Mouse (Mus musculus): Measurements from ENCODE around the gene Med25.
A peak's percentile ranks its signal among the peaks of the same experiment; 100 is the strongest.

Med25 gene

DNA sequence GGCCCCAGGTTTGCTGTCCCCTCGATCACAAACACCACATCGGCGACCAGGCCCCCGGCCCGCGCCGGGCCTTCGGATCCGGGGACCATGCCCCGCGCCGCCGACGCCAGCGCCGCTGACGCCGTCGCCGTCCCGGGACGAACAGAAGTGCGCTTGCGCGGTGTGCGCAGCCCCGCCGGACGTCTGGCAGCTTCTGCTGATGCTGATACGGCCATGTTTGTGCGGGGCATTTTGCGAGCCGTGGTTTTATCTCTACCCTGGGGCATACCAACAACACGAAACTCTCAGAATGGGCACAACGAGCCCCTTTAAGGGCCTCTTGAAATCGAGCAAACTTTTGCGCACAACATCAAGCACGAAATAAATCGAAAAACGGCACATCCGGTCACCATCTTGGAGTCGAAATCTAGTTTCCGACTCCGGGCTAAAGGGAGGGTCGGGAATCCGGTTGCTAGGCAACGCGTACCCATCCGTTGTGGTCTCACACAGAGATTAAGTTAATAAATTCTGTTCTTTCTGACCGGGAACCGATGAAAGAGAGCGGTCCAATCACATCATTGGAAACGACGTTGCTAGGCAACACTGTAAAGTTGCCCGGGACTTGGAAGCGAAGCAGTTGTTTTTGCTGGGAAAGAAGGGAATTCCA is at the start of gene Med25:
Gene Med25 (minus strand): TSS at position 437 of the 646 bp plus-strand sequence.
- DNase-seq, result peak; percentile 84 to 88

DNA sequence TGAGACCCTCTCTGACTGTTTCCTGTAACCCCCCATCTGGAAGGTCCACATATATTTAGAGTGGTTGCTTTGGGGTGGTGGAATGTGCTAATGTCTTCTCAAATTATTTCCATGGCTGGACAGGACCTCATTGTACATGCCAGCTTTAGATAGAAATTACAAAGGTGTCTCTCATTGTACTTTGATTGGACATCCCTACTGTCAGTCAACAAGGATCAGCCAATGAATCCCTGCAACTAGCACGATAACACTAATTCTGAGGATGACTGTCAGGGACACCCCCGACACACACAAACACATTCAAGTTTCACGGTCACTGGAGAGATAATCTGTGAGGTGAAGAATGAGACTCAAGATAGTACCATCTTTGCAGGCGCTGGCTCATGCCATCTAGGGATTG is 46.2 kb upstream of the Med25 start:
- DNase-seq, result no peak

DNA sequence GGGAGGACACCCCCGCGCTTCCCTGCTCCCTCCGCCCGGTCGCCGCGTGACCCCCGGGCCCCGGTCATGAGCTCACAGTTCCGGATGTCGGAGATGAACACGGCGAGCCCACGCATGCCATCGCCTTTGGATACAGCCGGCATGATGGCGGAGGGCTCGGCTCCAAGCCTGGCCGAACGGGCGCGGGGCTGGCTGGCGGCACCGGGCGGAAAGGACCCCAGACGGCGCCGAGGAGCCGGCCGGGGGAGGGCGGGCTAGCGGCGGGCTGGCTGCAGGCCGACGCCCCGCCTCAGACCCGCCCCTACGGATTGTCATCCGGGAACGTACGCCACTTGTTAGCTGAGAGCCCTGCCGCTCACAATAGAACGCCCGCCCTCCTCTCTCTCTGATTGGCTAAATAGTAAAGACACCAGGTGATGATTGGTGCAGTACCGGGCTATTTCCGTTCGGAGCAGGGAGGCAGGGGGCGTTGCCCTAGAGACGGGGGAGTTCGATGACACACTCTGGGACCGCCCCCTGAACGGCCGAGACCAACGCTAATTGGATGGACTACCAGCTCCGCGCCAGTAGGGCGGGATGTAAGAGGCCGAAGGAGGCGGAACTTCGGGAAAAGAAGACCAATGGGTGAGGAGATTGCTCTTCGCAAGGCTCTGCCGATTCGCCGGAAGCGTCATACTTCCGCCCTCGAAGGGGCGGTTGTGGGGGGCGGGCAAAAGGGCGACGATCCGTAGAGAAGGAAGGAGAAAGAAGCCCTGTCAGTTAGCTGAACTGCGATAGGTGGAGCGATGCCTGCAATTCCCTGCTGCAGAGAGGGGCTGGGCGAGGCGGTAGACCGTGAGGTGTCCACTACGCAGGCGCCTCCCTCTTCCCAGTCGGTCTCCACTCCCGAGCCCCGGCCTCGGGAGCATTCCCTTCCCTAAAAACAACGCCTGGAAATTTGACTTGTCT is 37.0 kb upstream of the Med25 start, which contains the start of gene Ap2a1:
Gene Ap2a1 (minus strand): TSS at position 293 of the 948 bp plus-strand sequence.
- peak; percentile 98 to 99 for DNase-seq

DNA sequence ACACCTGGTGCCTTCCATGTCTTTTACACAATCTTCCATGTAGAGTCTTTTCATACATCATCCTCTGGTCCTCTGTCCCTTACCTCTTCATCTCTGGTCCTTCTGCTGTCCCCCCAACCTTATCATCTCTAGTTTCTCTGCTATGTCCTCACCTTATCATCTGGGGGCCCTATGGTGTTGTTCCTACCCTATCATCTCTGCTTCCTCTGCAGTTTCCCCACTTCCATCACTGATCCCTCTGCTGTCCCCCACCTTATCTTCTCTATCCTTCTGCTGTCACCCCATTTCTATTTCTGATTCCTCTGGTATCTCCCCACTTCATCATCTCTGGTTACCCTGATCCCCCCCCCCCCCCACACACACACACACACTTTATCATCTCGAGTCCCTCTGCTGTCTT is 36.1 kb upstream of the Med25 start:
- no peak for DNase-seq

DNA sequence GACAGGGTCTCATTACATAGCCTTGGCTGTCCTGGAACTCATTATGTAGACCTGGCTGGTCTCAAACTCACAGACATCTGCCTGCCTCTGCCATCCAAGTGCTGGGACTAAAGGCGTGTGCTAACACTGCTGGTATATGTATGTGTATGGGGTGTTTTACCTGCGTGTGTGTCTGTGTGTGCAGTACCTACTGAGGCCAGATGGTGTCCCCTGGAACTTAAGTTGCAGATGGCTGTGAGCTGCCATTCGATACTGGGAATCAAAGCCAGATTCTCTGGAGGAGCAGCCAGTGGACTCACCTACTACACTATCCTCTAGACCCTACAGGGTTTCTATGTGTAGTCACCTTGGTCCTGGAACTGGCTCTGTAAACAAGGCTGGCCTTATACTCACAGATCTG is 33.0 kb upstream of the Med25 start:
- peak; percentile 33 to 40 for DNase-seq

DNA sequence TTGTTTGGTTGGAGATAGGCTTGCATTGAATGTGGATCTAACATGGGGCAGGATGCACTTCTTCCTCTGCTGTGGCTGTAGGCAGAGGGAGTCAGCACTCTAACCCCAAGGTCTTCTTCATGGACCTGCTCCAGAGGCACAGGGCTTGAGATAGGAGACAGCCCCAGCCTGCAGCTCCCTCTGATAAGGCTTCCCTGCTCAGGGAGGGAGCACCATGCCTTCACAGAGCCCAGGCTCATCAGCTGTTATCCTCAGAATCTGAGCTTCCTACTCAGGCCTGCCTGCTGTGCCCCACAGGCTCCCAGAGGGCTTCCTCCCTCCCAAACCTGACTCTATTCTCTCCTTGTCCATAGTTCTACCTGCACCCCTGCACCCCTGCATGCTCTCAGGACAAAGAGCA is 30.0 kb upstream of the Med25 start:
- no peak for DNase-seq

DNA sequence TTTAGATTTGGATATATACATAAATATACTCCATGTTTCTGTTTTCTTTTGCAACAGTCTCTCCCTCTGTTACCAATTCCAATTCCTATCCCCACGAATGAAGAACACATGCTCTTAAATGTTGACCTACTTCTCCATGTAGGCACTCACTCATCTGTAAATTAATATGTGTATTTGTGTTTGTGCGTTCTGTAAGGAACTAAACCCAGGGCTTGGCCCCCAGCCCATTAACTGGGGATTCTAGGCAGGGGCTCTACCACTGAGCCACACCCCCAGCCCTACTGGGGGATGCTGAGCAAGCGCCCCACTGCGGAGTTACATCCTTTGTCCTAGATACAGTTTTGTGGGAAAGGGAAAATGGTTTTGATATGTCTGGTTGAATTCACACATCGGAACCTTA is 26.6 kb upstream of the Med25 start:
- no peak for DNase-seq

DNA sequence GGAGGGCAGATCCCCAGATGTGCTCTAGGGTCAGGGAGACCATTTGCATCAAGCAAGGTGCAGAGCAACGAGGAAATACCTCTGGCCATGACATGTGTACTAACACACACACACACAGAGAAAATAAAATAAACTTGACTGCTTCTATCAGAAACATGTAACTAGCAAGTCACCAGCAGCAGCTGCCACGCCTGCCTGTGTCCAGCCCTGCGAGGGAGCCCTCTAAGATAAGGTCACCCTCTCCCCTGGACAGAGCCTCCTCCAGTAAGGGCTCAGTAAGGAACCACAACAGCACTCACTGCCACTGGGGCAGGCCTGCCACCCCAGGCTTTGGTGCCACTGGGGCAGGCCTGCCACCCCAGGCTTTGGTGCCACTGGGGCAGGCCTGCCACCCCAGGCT is 25.7 kb upstream of the Med25 start:
- no peak for DNase-seq

DNA sequence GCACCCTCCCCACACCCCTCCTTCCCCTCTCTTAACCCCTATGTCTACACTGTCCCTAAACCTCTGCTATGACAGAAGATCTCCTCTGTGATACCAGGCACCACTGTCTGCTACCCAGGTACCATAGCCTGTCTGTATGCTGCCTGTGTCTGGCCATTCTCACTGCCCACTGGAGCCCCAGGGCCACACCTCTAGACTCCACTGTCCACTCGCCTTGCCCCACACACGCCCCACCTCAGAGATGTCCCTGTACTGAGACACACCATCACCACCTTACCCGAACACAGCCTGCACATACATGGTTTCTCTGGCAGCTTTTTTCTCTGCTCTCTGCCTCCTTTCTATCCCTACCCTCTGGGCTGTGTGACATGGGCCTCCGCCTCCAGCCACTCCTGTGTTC is 24.4 kb upstream of the Med25 start:
- DNase-seq, result no peak

DNA sequence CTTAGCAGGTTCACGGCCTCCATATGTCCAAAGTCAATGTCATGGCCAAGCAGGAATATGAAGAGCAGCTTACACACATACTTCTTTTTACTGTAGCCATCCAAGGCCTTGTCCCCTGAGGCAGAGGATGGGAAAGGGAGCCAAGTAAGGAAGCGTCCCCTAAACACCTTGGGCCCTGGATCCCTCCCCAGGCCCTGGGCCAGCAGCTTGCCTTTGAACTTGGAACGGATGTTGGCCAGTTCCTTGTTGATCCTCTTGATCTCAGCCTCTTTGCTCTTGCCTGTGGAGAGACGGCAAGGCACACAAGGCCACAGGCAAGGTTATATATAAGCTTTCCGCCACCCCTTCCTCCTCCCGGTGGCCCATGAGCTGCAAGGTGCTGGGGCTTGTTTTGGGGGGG is 23.7 kb upstream of the Med25 start:
- no peak for DNase-seq

DNA sequence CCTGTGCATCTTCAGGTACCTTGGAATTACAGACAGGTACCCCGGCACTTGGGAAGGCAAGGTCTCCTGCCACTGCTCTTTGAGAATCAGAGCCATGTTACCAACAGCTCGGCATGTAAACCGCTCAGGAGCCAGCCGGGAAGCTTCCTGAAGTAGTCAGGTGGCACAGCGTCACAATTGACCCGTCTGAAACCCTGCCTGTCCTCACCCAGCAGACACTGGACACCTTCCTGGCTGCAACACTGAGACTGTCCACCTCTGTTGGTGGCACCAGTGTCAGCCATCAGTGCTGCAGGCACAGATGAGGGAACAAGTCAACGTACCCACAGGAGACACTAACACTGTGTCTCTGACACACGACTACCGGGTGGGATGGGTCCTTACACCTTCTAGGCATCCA is 22.8 kb upstream of the Med25 start:
- no peak for DNase-seq

DNA sequence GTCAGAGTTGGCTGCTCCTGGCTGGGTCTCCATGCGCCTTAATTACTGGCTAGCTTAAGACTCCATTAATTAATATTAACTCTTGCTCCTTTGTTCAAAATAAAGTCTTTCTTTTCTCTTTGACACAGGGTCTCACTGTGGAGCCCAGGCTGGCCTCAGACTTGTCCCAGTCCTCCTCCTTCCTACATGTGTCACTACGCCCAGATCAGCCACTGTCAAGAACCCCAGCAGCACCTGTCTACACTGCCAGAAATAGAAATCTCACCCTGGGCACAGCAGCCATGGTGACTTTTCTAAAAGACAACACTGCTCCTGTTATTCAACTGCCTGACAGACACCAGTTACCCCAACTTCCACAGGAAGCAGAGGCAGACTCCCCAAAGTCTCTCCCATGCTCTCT is 21.9 kb upstream of the Med25 start:
- no peak for DNase-seq

DNA sequence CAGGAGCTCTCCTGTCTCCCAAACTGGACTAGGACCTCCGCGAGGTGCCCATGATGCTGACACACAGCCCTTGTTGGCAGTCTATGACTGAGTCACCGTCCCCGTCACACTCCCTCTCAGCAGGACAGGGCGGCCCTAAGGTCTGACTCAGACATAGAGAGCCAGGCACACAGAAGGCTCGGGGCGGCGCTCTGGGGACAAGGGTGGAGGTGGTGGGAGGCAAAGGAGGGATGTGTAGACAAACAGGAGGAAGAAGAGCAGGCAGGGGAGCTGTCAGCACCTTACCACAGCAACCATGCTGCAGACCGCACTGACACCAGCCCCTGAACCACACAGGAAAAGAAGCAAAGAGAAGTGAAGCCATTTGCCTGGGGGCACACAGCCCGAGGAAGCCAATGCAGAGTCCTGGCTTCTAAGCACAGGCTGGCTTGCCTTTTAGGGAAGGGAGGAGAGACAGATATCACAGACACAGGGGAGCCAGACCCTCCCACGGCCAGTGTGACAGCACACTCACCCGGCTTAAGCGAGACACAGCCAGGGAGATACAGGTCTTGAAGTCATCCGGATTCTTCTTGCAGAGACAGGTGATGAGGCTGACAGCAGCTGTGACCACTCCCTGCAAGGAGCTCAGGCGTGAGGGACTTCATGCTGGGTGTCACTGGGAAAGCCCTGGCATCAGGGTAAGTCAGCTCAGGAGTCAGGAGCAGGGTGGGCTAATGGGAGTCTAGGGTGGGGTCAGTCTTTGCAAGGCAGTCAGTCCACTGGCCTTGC is 16.4 kb upstream of the Med25 start:
- no peak for DNase-seq

DNA sequence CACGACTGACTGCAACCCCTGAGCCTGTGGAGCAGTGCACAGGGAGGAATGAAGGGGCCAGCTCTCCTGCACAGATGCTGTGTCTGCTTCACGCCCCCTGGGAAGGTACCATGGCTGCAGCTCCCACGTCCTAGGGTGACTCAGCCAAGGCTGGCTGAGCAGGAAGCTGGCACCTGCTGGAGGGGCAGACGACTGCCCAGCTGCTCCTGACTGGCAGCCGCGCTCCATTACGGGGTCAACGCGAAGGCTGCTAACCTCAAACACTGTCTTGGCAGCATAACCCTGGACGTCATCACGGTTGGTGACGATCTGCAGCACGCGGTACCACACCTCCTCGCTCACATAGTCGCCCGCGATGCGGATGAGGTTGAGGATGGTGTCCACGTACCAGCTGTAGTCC is 12.9 kb upstream of the Med25 start:
- DNase-seq, result no peak

DNA sequence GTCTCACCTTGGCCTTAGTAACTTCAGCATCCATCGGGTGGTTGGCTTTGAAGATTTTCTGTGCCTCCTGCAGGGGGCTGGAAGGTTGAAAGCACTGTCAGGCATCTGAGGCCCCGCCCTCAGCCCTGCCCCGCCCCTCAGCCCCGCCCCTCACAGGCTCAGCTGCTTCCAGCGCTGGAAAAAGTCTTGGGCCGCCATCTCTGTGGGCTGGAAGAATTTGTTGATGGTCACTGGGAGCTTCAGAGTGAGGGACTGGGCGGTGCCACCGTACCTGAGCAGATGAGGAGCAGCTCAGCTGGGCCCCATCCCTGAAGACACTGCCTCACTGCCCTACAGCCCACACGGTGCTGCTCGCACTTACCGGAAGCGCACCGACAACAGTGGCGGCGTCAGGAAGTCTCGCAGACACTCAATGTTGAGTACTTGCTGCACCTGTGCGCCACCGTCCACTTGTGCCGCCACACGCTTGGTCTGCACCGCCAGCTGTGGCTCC is 8.8 kb upstream of the Med25 start:
- DNase-seq, result peak; percentile 63 to 64

DNA sequence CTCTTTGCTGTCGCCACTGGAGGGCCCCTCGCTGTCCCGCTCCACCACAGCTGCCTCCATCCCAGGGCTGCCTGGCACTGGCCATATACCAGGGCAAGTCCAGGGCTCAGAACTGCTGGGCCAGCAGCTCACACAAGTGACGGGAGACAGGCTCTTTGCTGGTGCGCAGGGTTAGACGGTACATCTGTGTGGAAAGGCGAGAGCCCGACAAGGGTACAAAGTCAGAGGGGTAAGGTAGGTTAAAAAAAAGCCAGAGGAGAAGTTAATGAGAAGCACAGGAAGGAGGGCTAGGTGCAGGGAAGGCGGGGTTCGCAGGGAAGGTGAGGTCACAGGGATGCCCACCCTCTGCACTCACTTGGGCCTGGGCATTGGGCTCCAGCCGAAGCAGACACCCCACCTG is 8.1 kb upstream of the Med25 start:
- no peak for DNase-seq

DNA sequence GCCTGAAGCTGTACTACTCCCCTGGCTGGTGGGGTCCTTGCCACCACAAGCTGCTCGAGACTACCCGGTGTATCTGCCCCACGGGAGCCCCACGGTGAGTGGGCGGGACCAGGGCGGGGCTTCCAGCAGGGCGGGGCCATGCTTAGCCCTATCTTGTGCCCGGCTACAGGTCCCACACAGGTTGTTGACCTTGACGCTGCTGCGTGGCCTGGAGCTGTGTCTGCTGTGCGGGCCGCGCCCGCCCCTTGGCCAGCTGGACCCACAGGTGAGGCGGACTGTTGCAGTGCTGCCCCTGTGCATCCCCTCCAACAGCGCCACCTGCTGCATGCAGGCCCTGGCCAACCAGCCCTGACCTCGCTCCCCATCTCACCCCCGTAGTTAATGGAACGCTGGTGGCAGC is 6.1 kb upstream of the Med25 start:
- DNase-seq, result peak; percentile 27 to 30

DNA sequence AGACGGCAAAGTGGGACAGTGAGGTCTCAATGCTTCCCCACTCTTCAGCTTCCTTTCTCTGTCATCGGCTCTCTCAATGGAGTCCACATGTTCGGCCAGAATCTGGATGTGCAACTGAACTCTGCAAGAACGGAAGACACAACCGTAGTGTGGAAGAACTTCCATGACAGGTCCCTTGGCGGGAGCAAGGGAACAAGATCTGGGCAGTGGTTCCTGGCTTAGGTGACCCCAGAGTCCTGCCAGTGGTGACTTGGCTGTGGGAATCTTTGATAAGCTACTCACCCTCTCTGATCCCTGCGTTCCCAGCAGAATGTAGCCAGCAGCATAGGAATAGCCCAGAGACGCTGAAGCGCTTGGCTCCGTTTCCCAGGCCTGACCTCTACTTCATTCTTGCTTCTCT is 4.0 kb upstream of the Med25 start:
- DNase-seq, result no peak

DNA sequence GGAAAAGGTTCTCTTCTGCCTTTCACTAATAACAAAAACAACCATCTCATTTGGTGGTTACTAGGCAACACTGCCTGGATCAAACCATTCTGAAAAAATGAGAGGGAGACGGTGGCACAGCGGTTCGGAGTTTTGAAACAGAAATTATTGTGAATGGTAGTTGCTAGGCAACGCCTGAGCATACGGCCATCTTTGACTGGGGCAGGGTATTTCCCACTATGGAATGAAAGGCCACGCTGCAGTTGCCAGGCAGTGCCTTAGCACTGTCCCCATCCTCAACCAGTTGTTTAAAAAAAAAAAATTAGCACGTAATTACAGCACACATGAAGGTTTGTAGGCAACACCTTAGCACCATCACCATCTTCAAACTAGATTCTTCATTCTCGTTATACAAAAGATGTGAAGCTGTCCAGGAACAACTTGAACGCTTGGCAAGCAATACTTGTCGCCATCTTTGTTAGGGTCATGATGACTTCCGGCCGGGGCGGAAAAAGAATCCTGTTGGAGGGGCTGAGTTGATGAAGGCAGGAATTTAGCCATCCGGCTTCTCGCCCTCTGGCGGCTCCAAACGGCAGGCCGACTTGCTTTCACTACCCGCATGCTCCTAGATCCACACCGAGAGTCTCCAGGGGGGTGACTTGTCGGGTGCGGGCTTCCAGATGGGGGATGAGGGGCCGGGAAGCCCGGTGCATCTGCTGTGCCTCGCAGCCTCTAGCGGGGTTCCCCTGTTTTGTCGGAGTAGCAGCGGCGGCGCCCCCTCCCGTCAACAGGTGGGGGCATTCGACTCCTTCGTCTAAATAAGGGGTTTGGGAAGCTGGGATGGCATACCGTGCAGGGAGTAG is 3.3 kb upstream of the Med25 start, which contains the start of gene Fuz:
Gene Fuz (plus strand): TSS at position 487 of the 842 bp plus-strand sequence.
- peak; percentile 87 for DNase-seq

DNA sequence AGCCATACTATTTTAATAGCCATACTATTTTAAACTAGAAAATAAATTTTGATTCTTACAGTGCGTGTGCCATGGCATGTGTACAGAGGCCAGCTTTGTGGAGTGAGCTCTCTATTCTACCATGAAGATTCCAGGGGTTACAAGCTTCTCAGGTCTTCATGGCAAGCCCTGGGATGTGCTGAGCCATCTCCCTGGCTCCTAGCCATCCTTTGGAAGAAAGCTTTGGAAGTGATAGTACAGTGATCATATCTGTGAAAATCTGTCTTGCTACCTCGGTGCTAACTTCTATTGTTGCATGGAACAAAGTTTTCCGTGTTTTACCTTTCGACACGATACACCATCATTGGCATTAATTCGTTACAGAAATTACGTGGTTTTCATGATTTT is 2.7 kb upstream of the Med25 start:
- DNase-seq, result peak in 1 of 2 experiments; percentile 12

DNA sequence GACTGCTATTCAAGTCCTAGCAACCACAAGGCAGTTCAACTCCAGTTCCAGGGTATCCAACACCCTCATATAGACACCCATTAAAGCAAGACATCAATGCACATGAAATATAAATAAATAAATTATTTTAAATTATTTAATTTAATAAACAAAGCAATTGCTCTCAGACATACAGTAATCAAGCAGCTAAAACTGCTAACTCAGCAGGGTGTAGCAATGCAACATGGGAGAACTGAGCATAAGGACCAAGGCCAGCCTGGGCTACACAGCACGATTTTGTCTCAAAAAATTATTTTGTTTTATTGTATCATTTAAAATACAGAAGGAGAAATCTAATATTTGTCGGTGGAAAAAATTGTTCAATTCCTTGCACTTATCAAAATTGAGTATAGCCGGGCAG is 1.7 kb upstream of the Med25 start:
- DNase-seq, result no peak

DNA sequence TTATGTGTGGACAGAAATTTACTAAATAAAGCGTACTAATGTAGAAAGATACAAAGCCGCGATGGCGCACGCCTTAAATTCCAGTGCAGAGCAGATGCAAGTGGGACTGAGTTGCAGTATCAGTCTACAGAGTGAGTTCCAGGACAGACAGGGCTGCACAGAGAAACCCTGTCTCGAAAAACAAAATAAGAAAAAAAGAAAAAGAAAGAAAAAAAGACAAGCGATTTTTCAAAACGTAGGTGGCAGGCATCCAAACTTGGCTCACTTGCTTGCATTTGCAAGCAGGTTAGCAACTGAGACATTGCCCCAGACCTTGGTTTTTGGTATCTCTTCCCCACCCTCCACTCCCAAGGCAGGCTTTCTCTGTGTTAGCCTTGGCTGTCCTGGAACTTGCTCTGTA is 685 bp upstream of the Med25 start:
- DNase-seq, result no peak
